Mouse (Mus musculus) cerebellum, adult 2 months (tissue): ENCODE results near the gene Tas2r135.

ENCODE experiments used
- CTCF ChIP-seq: fragments of 200-500 bp; IDR thresholded peaks from 2 replicates; pipeline ENCODE4 v1.5.1; 2011; ENCODE audit warnings: low read depth, mild to moderate bottlenecking, control low read depth, low read length, moderate library complexity, borderline replicate concordance; ENCODE audit not compliant: insufficient read depth
- POLR2A ChIP-seq: fragments of 200-500 bp; IDR thresholded peaks from 2 replicates; pipeline ENCODE4 v1.6.1; 2011; ENCODE audit warnings: low read length, control low read depth, borderline replicate concordance; ENCODE audit not compliant: insufficient read depth

- TF ChIP-seq POLR2A (no peak), CTCF (no peak)
These were observed 46.3 kb upstream of the Tas2r135 start for GRCm38 (mm10) chr6:42358901-42359300.
